Mouse (Mus musculus) 416B (cell line): ENCODE measurements at regions not wholly inside any gene's neighbourhood (a gene's known extent, or its start where the extent isn't known, plus 50 kb on each side); places are given as distances from the start of the nearest gene placed in this dataset.

Source experiments
- DNase-seq: peaks from one replicate; pipeline ENCODE4 v3.0.0; 2011; ENCODE audit warnings: low read depth

- DNase-seq, result no peak
These were observed 243.6 kb downstream of the Ndfip2 start for GRCm38 (mm10) chr14:105501792-105502632.

- DNase-seq, result peak; percentile 8
These were observed 242.8 kb downstream of the Ndfip2 start for GRCm38 (mm10) chr14:105500966-105501741.

- no peak for DNase-seq
These were observed 241.0 kb downstream of the Ndfip2 start for GRCm38 (mm10) chr14:105499319-105499895.

GRCm38 (mm10) chr14:105498155-105498906, 240.0 kb downstream of the Ndfip2 start:
- DNase-seq, result no peak

GRCm38 (mm10) chr14:105495161-105495560, 236.8 kb downstream of the Ndfip2 start:
- DNase-seq, result no peak

GRCm38 (mm10) chr14:105494415-105494814, 236.0 kb downstream of the Ndfip2 start:
- no peak for DNase-seq

DNA sequence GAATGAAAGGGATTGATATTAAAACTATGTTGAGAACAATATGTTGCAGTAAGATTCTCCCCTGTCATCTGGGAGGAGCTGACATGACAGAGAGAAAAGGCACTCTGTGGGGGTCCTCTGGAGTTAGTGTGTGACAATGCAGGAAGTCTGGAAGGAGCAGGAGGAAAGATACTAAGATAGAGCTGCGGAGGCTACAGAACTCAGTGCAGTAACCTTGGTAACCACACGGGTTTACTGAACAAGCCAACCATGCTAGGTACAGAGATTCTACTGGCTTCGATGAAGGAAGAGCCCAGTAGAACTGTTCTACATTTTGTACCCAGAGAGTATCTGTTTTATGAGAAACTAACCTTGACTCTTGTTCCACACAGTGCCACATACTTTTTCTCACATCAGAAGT, 231.8 kb downstream of the Ndfip2 start:
- DNase-seq, result no peak

DNA sequence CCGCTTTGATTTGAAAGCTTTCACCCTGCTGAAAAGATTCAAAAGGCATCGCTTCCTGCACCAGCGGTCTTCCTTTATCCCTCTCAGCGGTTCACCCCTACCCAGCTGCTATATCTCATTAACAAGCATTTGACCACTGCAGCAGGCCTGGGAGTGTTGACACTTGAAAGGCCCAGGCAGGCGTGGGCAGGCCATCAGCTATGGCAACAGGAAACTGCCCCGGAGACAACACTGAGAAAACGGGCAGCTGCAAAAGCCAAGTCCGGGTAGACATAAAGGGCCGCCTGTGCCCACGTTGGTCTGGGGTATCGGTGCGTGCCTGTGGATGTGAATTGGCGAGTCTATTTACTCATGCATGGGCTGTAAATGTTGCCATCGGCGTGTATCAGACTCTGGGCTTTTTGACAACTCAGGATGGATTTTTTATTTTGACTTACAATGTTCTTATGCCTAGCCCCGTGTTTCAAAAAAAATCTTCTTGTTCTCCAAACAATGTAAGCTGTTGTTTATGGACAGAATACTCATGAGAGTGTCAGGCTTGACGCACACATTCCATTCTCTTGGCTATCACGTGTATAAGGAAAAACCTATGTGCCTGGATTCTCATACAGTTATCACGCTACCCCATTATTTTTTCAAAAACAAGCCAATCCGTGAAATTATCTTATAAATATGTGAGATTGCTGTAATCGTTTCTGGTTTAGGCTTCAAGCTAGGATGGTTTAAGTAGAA, 225.1 kb downstream of the Ndfip2 start:
- no peak for DNase-seq

DNA sequence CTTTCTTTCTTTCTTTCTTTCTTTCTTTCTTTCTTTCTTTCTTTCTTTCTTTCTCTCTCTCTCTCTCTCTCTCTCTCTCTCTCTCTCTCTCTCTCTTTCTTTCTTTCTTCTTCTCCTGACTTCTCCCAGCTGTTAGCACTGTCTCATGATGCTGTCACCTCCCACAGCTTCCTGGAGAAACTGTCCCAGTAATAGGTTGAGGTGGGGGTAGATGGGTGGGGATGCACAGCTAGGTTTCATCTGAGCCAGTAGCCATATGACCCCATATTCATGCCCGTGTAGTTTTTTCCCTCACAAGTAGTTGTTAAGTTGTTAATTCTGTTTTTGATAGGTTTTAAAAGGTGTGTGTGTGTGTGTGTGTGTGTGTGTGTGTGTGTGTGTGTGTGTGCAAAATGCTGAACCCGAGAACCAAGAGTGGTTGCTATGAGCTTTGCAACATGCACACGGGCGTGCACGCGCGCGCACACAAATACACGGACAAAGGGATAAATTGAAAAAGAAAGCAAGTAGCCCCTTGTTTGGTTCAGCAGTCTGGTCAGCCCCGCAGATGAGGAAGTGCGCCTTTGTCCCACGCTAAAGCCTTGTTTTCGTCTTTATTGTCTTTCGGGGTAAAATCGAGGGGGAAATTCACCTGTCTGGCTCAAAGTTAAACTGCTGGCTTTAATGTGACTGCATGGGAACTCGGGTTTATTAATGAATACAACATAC, 224.4 kb downstream of the Ndfip2 start:
- DNase-seq, result no peak

DNA sequence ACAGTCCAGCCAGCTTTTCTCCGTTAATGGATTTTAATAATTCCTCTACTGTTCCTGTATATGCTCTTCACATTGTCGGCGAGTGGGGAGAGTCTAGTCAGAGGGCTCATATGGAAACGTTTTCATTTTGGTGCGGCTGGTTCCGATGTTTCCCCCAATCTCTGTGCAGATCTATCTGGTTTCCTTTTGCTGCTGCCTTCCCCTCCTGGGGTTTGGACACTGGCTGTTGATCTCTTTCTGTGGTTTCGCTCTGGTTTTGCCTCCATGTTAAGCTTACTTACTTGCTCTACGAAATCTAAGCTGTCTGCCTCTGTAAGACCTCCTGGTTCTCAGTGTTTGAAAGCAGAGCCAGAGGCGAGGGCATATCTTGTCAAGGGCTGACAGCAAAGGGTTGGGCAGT, 221.7 kb downstream of the Ndfip2 start:
- peak; percentile 82 for DNase-seq

DNA sequence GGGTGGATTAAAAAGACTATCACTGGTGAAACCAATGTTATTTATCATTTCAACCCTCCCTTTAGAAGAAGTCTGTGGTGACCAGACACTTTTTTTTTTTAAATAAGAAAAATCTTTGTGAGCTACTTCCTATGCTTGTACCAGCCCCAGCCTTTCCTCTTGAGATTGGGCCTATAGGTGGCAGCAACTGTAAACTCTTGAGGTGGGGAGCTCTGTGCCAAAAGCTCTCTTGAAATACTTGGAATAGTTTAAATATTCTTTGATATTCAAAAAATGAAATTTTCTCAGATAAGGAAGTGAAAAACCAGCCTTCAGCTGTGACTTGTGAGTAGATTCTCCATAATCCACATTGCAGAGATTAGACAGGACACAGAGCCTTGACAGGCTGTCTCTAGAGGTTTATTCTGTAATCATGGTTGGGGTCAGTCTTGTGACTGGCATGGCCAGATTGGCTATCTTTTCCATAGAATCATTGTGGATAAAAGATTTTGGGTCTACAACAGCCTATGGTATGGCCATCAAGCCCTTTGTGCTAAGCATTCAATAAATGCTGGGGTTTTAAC, 216.7 kb downstream of the Ndfip2 start:
- peak; percentile 55 for DNase-seq

DNA sequence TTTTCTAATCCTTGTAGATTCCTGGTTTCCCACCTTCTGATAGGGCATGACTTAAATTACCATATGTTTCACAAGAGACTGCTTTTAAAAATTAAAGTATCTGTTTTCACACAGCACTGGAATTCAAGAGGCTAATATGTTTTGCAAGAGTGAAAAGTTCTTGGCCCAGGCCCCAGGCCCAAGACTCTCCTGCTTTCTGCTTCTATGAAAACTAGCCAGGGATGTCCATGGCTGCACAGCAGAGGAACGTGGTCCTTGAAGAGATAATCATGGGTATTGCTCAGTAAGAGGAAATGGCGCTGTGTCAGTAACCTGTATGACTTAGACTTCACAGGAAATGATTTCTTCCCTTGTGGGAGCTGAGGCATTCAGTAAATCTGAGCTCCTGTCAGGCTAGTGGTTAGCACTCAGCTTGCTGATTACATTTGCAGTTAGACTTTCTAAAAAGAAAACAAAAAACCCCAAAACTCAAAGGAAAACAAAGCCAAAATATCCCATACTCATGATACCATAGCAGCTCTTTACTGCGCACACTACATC, 190.6 kb downstream of the Ndfip2 start:
- DNase-seq, result peak; percentile 44

GRCm38 (mm10) chr14:105447088-105447487, 188.7 kb downstream of the Ndfip2 start:
- DNase-seq, result no peak

- peak; percentile 28 for DNase-seq
These were observed 177.0 kb downstream of the Ndfip2 start for GRCm38 (mm10) chr14:105435343-105435742.

DNA sequence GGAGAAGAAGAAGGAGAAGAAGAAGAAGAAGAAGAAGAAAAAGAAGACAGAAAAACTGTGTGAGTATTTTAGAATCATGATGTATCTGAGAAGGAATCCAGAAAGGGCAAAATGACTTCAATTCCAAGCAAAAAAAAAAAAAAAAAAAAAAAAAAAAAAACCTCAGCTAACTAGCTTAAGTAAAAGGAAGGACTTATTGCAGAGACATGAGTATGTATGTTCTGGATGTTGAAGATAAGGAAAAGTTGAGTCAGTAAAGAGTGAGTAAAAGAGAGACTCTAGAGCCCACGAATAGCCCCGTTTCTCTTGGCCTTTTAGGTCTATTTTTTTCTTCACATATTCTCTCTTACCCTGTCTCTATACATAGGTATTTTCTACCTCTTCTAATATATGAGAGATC, 175.1 kb downstream of the Ndfip2 start:
- peak; percentile 37 for DNase-seq

DNA sequence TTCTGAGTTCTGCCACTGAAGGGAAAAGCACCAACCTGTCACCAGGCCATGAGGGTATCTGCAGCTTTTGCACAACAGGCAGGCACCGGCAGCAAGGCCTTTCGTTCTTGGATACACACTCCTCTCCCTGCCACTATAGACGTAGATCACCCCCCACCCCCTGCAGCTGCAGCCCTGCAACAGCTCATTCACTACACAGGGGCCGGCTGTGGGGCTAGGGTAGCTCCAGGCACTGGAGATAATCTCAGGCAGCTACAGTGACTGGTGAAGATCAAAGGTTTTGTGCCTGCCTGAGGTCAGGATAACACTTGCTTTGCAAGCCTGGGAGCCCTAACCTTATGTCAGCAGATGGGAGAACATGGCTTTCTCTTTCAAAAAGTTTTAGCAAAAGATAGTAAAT, 174.3 kb downstream of the Ndfip2 start:
- DNase-seq, result no peak

- peak; percentile 80 for DNase-seq
These were observed 173.2 kb downstream of the Ndfip2 start for GRCm38 (mm10) chr14:105431584-105431983.

DNA sequence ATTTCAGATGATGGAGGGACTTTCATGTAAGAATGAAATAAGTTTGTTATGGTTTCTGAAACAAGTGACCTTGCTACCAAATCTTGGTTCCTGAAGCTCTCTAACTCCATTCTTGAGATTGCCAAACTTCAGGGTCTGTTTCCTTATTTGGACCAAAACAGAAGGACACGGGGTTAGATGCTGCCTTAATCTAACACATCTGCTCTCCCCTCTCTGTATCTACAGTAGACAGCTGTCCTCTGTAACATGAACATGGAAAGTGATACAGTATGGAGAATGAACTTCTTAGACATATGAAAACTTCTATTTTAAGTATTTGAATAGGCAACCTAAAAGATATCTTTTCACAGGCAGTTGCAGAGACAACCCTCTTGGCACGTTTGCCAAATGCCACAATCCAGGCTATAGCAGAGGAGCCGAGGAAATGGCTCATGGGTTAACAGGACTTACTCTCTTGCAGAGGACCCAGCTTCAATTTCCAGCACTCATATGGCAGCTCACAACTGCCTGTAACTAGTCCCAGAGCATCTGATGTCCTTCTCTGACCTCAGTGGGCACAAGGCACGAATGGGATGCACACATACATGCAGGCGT, 171.4 kb downstream of the Ndfip2 start:
- no peak for DNase-seq

DNA sequence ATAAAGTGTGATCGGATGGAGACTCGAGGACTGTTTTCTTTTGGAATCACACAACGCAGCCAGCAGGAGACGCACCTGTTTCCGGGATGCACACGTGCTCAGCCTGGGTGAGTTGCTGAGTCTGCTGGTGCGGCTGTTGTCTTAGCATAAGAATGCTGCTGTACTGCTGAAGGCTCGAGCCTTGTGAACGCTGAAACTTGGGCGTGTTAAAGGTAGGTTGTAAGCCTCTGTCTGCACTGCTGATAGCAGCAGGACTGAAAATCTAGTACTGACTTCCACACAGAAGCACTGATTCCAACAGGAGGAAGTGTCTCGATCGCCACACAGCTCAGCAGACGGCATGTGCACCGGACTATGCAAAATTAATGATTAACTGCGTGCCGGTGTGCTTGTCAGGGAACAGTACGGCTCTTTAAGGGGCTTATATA, 169.1 kb downstream of the Ndfip2 start:
- no peak for DNase-seq
